Mouse (Mus musculus) erythroblast, embryonic 14.5 days (primary cell): ENCODE measurements around the gene Wdr38.

Experiments used
- GATA1 ChIP-seq: IDR thresholded peaks from 2 replicates; pipeline ENCODE4 v1.6.1; 2012; ENCODE audit warnings: low read length, inconsistent platforms, mixed read lengths
- TAL1 ChIP-seq: IDR thresholded peaks from 3 replicates; pipeline ENCODE4 v1.6.1; 2012; ENCODE audit warnings: low read length, inconsistent platforms, mixed read lengths

DNA sequence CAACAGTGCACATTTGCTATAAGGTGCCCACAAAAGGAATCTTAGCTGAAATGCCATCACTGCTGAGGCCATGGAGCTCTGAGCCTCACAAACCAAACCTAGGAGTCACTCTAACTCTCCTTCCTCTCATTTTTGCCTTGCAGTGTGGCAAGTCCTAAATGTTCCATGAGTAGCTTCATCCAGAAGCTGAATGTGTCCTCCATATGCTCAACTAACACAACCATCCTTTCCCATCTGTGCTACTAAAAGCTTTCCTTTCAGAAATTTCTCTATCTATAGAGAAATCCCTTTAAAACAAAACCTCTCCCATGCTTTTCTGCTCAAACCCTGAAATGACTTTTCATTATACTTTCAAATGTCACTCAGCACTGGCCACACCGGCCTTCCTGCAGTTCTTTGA is 34.3 kb downstream of the Wdr38 start:
- TF ChIP-seq GATA1: no peak
- no peak for TF ChIP-seq TAL1
